Mouse (Mus musculus): ENCODE results near the gene Gna15.
A peak's percentile ranks its signal among the peaks of the same experiment; 100 is the strongest.

- TF ChIP-seq EP300 (IDR thresholded peaks at IDR 0.05), result no peak
- TF ChIP-seq CTCF (IDR thresholded peaks at IDR 0.05), result peak; percentile 43
Measured at GRCm38 (mm10) chr10:81485060-81485449, 39.0 kb downstream of the Gna15 start.
